Mouse (Mus musculus): ENCODE measurements at regions not wholly inside any gene's neighbourhood (a gene's known extent, or its start where the extent isn't known, plus 50 kb on each side); places are given as distances from the start of the nearest gene placed in this dataset.
A peak's percentile ranks its signal among the peaks of the same experiment; 100 is the strongest.

DNA sequence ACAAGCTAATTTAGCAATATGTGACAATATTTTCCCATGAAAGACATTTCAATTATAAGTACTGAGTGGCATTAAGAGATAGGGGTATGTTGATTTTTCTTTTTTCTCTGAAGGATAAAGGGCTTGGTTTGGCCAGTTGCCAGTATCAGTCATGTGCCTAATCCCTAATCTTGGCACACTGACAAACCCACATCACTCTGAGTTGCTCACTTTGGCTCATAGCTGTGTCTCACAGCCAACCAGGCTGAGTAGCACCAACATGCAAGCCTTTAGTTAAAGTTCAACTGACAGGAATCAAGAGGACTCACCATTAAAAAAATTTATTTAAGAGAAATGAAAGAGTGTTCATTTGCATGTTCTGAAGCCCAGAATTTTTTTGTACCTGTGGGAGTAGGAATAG lies 1861.1 kb upstream of the Cntnap5a start:
- DNase-seq: peak; percentile 2

DNA sequence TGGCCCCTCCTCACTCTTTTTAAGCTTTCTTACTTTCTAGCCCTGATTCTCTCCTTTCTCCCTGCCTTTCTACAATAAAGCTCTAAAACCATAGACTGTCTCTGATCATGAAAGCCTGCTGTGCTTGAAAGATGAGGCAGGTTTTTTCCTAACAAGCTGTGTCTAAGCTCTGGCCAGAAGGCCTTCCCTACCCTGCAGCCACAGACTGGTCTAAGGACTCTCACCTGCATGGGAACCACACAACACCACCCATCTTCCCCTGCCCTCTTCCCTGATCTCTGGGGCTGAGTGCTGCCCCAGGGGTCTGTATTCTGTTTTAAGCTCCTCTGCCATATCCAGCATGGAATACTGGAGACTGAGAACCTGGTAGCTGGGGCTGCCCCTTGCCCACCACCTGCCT lies 1832.1 kb upstream of the Cntnap5a start:
- DNase-seq: no peak

All from adrenal gland, postnatal 25 days (tissue).